Mouse (Mus musculus) retina, postnatal 7 days (tissue): ENCODE data around the gene Ccdc160.

ENCODE experiments used
- DNase-seq: peaks from one replicate; pipeline ENCODE4 v3.0.0-alpha.2; 2012; ENCODE audit warnings: low read depth, low spot score

Ccdc160 gene

GRCm38 (mm10) chrX:52790980-52791593 is at the start of gene Ccdc160:
Gene Ccdc160, plus strand, starts transcription at chrX:52791200.
- DNase-seq, result peak; percentile 56

GRCm38 (mm10) chrX:52743781-52744180 is 47.2 kb upstream of the Ccdc160 start:
- DNase-seq, result no peak

- no peak for DNase-seq
These were observed 46.6 kb upstream of the Ccdc160 start for GRCm38 (mm10) chrX:52744201-52745051.

GRCm38 (mm10) chrX:52745462-52745861 is 45.5 kb upstream of the Ccdc160 start:
- DNase-seq, result no peak

GRCm38 (mm10) chrX:52745917-52746316 is 45.1 kb upstream of the Ccdc160 start:
- no peak for DNase-seq

- DNase-seq, result no peak
These were observed 44.2 kb upstream of the Ccdc160 start for GRCm38 (mm10) chrX:52746849-52747248.

- no peak for DNase-seq
These were observed 37.4 kb upstream of the Ccdc160 start for GRCm38 (mm10) chrX:52753491-52754085.

- no peak for DNase-seq
These were observed 33.8 kb upstream of the Ccdc160 start for GRCm38 (mm10) chrX:52757164-52757563.

- DNase-seq, result no peak
These were observed 31.8 kb upstream of the Ccdc160 start for GRCm38 (mm10) chrX:52759232-52759631.

- DNase-seq, result no peak
These were observed 30.6 kb upstream of the Ccdc160 start for GRCm38 (mm10) chrX:52760191-52760945.

GRCm38 (mm10) chrX:52762221-52762620 is 28.8 kb upstream of the Ccdc160 start:
- no peak for DNase-seq

GRCm38 (mm10) chrX:52775973-52776372 is 15.0 kb upstream of the Ccdc160 start:
- DNase-seq, result no peak

- DNase-seq, result no peak
These were observed 13.3 kb upstream of the Ccdc160 start for GRCm38 (mm10) chrX:52777671-52778070.

- DNase-seq, result no peak
These were observed 7.1 kb upstream of the Ccdc160 start for GRCm38 (mm10) chrX:52783898-52784297.

GRCm38 (mm10) chrX:52791944-52792719 is 1.1 kb downstream of the Ccdc160 start:
- DNase-seq, result no peak

- DNase-seq, result no peak
These were observed 1.9 kb downstream of the Ccdc160 start for GRCm38 (mm10) chrX:52792861-52793260.

GRCm38 (mm10) chrX:52795816-52796215 is 4.8 kb downstream of the Ccdc160 start:
- no peak for DNase-seq

GRCm38 (mm10) chrX:52797031-52797625 is 6.1 kb downstream of the Ccdc160 start:
- DNase-seq, result no peak

GRCm38 (mm10) chrX:52798255-52798654 is 7.3 kb downstream of the Ccdc160 start:
- DNase-seq, result no peak

GRCm38 (mm10) chrX:52799566-52799965 is 8.6 kb downstream of the Ccdc160 start:
- DNase-seq, result no peak

GRCm38 (mm10) chrX:52819338-52819737 is 28.3 kb downstream of the Ccdc160 start:
- DNase-seq, result no peak
